23 mouse cellular contexts compared by ENCODE assay signal in the genomic region with DNA sequence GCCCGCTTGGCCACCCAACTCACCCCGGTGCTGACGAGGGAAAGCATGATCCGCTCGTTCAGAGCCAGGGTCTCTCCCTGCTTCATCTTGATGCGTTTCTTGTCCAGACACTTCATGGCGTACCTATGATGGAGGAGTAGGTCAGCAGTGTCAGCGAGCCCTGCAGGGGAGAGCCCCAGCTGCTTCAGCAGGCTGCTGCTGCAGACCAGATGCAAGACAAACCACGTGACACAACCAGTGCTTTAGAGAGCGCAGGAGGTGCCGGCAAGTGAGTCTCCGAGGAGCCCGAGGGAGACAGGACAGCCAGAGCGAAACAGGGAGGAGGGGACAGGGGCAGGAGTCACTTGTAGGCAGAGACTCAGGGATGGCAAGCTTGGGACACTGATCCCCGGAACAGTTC. TPM values are rescaled to one million over a fixed set of nuclear protein-coding genes. Genes with fewer than 3 reads are reported as not detected.
DNase-seq lines count a peak whose midpoint lies in the region; ATAC-seq and TF ChIP-seq lines count a peak whose summit lies in the region.
"Had no signal": no experiment of that assay in that cellular context is flagged by ENCODE, and none has a peak within 500 bp of the region (broad histone marks: within the 10 kb centered on the region; RNA-seq: fewer than 3 reads in every experiment).

No protein-coding gene starts in this region.

- H3K4me3 ChIP-seq in embryonic facial prominence, embryonic 14.5 days (ENCODE audit: low read depth, low read length) = no peak overlapping the region
- H3K4me3 ChIP-seq in embryonic facial prominence, embryonic 10.5 days = no peak overlapping the region
- no peak overlapping the region for H3K4me3 ChIP-seq in heart, embryonic 11.5 days (ENCODE audit: low read depth, low read length)
- H3K4me3 ChIP-seq in CH12.LX (replicated peaks in 1 of 3; ENCODE audit: low read depth in 2 of 3, low read length in 2 of 3, poor library complexity in 1 of 3) = no peak overlapping the region
- H3K4me3 ChIP-seq: embryonic facial prominence, embryonic 13.5 days; heart, embryonic 13.5 days had no signal

- no peaks in the 10 kb centered on the region for H3K4me1 ChIP-seq in embryonic facial prominence, embryonic 14.5 days (ENCODE audit: control insufficient read depth, insufficient read depth, low read length)
- H3K4me1 ChIP-seq in embryonic facial prominence, embryonic 10.5 days = peaks cover 7% of the 10 kb centered on the region
- H3K4me1 ChIP-seq in heart, embryonic 11.5 days (ENCODE audit: control insufficient read depth, insufficient read depth, low read length) = no peaks in the 10 kb centered on the region
- H3K4me1 ChIP-seq in CH12.LX (ENCODE audit: control insufficient read depth in 1 of 2, insufficient read depth in 2 of 2) = peaks cover 51 to 95% of the 10 kb centered on the region in 2 experiments

- H3K9me3 ChIP-seq in embryonic facial prominence, embryonic 14.5 days (ENCODE audit: control insufficient read depth, low read length) = no peaks in the 10 kb centered on the region
- no peaks in the 10 kb centered on the region for H3K9me3 ChIP-seq in embryonic facial prominence, embryonic 10.5 days
- H3K9me3 ChIP-seq in heart, embryonic 11.5 days (replicated peaks; ENCODE audit: control insufficient read depth, low read length) = no peaks in the 10 kb centered on the region
- peaks cover 18% of the 10 kb centered on the region for H3K9me3 ChIP-seq in CH12.LX (replicated peaks; ENCODE audit: low read length)
- H3K9me3 ChIP-seq: embryonic facial prominence, embryonic 13.5 days; heart, embryonic 13.5 days had no signal

- no peak for TF ChIP-seq CTCF in CH12.LX (conservative IDR thresholded peaks at IDR 0.05 in 1 of 2, IDR thresholded peaks at IDR 0.05 in 1 of 2; ENCODE audit: low read depth in 2 of 2, low read length in 2 of 2)

- no peak for TF ChIP-seq EP300 in CH12.LX (IDR thresholded peaks at IDR 0.05; ENCODE audit: low read length)

- H3K79me2 ChIP-seq in CH12.LX (replicated peaks; ENCODE audit: control insufficient read depth, extremely low read depth, insufficient read depth, poor library complexity, severe bottlenecking) = peaks cover 39% of the 10 kb centered on the region

- dilution Hi-C loops in CH12.LX (cut with MboI; ENCODE audit: extremely low pct_ligation_motif_present, extremely low pct_unique_long_range_greater_than_20kb, low sequenced_read_pairs) = no loop called here

- TF ChIP-seq RAD21 in CH12.LX (IDR thresholded peaks at IDR 0.05; ENCODE audit: low read depth, low read length) = no peak

- no peaks in the 10 kb centered on the region for H3K27me3 ChIP-seq in embryonic facial prominence, embryonic 14.5 days (replicated peaks; ENCODE audit: control insufficient read depth, insufficient read depth, low read length)
- H3K27me3 ChIP-seq in embryonic facial prominence, embryonic 10.5 days (replicated peaks; ENCODE audit: low read depth, poor library complexity, severe bottlenecking) = no peaks in the 10 kb centered on the region
- H3K27me3 ChIP-seq in heart, embryonic 11.5 days (ENCODE audit: control insufficient read depth, insufficient read depth, low read length) = no peaks in the 10 kb centered on the region
- no peaks in the 10 kb centered on the region for H3K27me3 ChIP-seq in CH12.LX (replicated peaks)
- H3K27me3 ChIP-seq: embryonic facial prominence, embryonic 13.5 days; heart, embryonic 13.5 days had no signal

- ATAC-seq in embryonic facial prominence, embryonic 14.5 days (ENCODE audit: low read depth) = no peak
- ATAC-seq in heart, embryonic 11.5 days (replicated peaks; ENCODE audit: insufficient number of reproducible peaks, low FRiP score, low TSS enrichment) = no peak
- ATAC-seq: forebrain, embryonic 14.5 days; intestine, postnatal 0 days had no signal

- H3K4me2 ChIP-seq in embryonic facial prominence, embryonic 14.5 days (ENCODE audit: low read depth, low read length) = no peak overlapping the region
- H3K4me2 ChIP-seq in heart, embryonic 11.5 days = no peak overlapping the region
- H3K4me2 ChIP-seq in CH12.LX (ENCODE audit: insufficient read depth, low read depth, poor library complexity, severe bottlenecking) = no peak overlapping the region
- H3K4me2 ChIP-seq: embryonic facial prominence, embryonic 13.5 days; heart, embryonic 13.5 days; hindbrain, embryonic 14.5 days had no signal

- H3K36me3 ChIP-seq in embryonic facial prominence, embryonic 14.5 days (ENCODE audit: control insufficient read depth, insufficient read depth, low read length) = peaks cover 79% of the 10 kb centered on the region
- H3K36me3 ChIP-seq in embryonic facial prominence, embryonic 10.5 days (replicated peaks) = peaks cover 100% of the 10 kb centered on the region
- peaks cover 56% of the 10 kb centered on the region for H3K36me3 ChIP-seq in heart, embryonic 11.5 days (ENCODE audit: control insufficient read depth, insufficient read depth, low read length)
- peaks cover 83 to 94% of the 10 kb centered on the region in 2 experiments for H3K36me3 ChIP-seq in CH12.LX (replicated peaks in 1 of 2; ENCODE audit: control insufficient read depth in 1 of 2, insufficient read depth in 1 of 2, low read length in 1 of 2)

- no peak overlapping the region for H3K27ac ChIP-seq in embryonic facial prominence, embryonic 14.5 days (replicated peaks; ENCODE audit: low read depth, low read length)
- H3K27ac ChIP-seq in embryonic facial prominence, embryonic 10.5 days (replicated peaks) = no peak overlapping the region
- H3K27ac ChIP-seq in heart, embryonic 11.5 days (ENCODE audit: low read depth, low read length) = no peak overlapping the region
- H3K27ac ChIP-seq in CH12.LX (ENCODE audit: insufficient read depth, low read depth) = peak overlapping the region; percentile 22; the same call in 1 of the 2 replicates
- H3K27ac ChIP-seq: embryonic facial prominence, embryonic 13.5 days; heart, embryonic 13.5 days; hindbrain, embryonic 14.5 days had no signal

- no peak for DNase-seq in embryonic facial prominence, embryonic 14.5 days (ENCODE audit: low spot score)
- no peak for DNase-seq in embryonic facial prominence, embryonic 10.5 days (ENCODE audit: low spot score)
- peak; percentile 82 for DNase-seq in heart, adult 11 months
- peak; percentile 7 for DNase-seq in right cerebral cortex, postnatal 14 days
- no peak for DNase-seq in right cerebral cortex, postnatal 36 days (ENCODE audit: low spot score in 2 of 2)
- peak; percentile 68 for DNase-seq in CH12.LX (ENCODE audit: extremely low read depth)
- DNase-seq: adrenal gland, adult 8-10 months; adrenal gland, postnatal 36 days; B cell, adult 2 months; cerebellum, adult 11 months; cerebellum, adult 2 months; cerebellum, adult 9-11 months; cerebellum, postnatal 25 days; heart, adult 18-20 months; heart, postnatal 14 days; heart, postnatal 4 days; kidney, adult 2 months had no signal

- no peak for TF ChIP-seq POLR2A in CH12.LX (IDR thresholded peaks at IDR 0.05; ENCODE audit: low read depth, low read length)

- in situ Hi-C loops in CH12.LX (cut with MboI; ENCODE audit: low pct_ligation_motif_present, low pct_unique_long_range_greater_than_20kb, low sequenced_read_pairs) = no loop called here

- 80% methylated on average over 13 of the region's 15 CpGs for WGBS in embryonic facial prominence, embryonic 14.5 days
- WGBS in embryonic facial prominence, embryonic 10.5 days = 76% methylated on average over 15 of the region's 15 CpGs
- WGBS in heart, embryonic 11.5 days (ENCODE audit: insufficient replicate concordance) = 78% methylated on average over 15 of the region's 15 CpGs

- H3K9ac ChIP-seq in embryonic facial prominence, embryonic 14.5 days (ENCODE audit: low read depth, low read length) = peak overlapping the region; percentile 16; the same call in 1 of the 2 replicates
- no peak overlapping the region for H3K9ac ChIP-seq in heart, embryonic 11.5 days (ENCODE audit: low read depth, low read length)
- no peak overlapping the region for H3K9ac ChIP-seq in CH12.LX (ENCODE audit: insufficient read depth, low read depth)
- H3K9ac ChIP-seq: embryonic facial prominence, embryonic 13.5 days; heart, embryonic 13.5 days; hindbrain, embryonic 14.5 days had no signal

TF ChIP-seq in CH12.LX, 34 proteins besides CTCF, POLR2A, EP300 and RAD21 (continues in another document):
- TF ChIP-seq MYC (IDR thresholded peaks at IDR 0.05; ENCODE audit: low read depth, low read length) = no peak
- no peak for TF ChIP-seq SMC3 (IDR thresholded peaks at IDR 0.05; ENCODE audit: low read depth, low read length)

RNA-seq across cellular contexts. Expression of a gene that starts 7.8 kb away (rescaled TPM):
- polyA plus RNA-seq in embryonic facial prominence, embryonic 14.5 days (2014; fragmentation: Nextera tagmentation; extraction: Ambion mirVana) = 7.6 and 9.0 TPM in 2 replicates
- 6.3 and 7.6 TPM in 2 replicates for polyA plus RNA-seq in embryonic facial prominence, embryonic 10.5 days (2016; fragmentation: Nextera tagmentation; extraction: Ambion mirVana)
- 2.1 and 2.2 TPM in 2 replicates for polyA plus RNA-seq in heart, embryonic 11.5 days (2014; fragmentation: Nextera tagmentation; extraction: Ambion mirVana)
- total RNA-seq in CH12.LX (2012; rRNA removed) (53.6 and 55.1 TPM in 2 replicates), CH12.LX (2014; rRNA removed) (3.8 and 5.6 TPM in 2 replicates)
- 13.2 and 17.3 TPM in 2 replicates for polyA plus RNA-seq in CH12.LX (2012; ENCODE audit: insufficient read length, low read depth)

RNA-seq across cellular contexts. Expression of a gene that starts 15.3 kb away (rescaled TPM):
- polyA plus RNA-seq in embryonic facial prominence, embryonic 14.5 days (2014; fragmentation: Nextera tagmentation; extraction: Ambion mirVana) = 17.0 and 18.9 TPM in 2 replicates
- 12.5 and 14.8 TPM in 2 replicates for polyA plus RNA-seq in embryonic facial prominence, embryonic 10.5 days (2016; fragmentation: Nextera tagmentation; extraction: Ambion mirVana)
- polyA plus RNA-seq in heart, embryonic 11.5 days (2014; fragmentation: Nextera tagmentation; extraction: Ambion mirVana) = 12.0 and 14.2 TPM in 2 replicates
- total RNA-seq in CH12.LX (2012; rRNA removed) = 196 and 203 TPM in 2 replicates
- total RNA-seq in CH12.LX (2014; rRNA removed) = 118 and 119 TPM in 2 replicates
- polyA plus RNA-seq in CH12.LX (2012; ENCODE audit: insufficient read length, low read depth) = 191 and 193 TPM in 2 replicates

RNA-seq across cellular contexts. Expression of a gene that starts 21.8 kb away (rescaled TPM):
- polyA plus RNA-seq in embryonic facial prominence, embryonic 14.5 days (2014; fragmentation: Nextera tagmentation; extraction: Ambion mirVana) = 16.3 and 16.6 TPM in 2 replicates
- 4.2 and 4.5 TPM in 2 replicates for polyA plus RNA-seq in embryonic facial prominence, embryonic 10.5 days (2016; fragmentation: Nextera tagmentation; extraction: Ambion mirVana)
- polyA plus RNA-seq in heart, embryonic 11.5 days (2014; fragmentation: Nextera tagmentation; extraction: Ambion mirVana) = 3.1 and 3.6 TPM in 2 replicates
- total RNA-seq in CH12.LX (2012; rRNA removed) (30.0 and 33.4 TPM in 2 replicates), CH12.LX (2014; rRNA removed) (5.6 and 6.9 TPM in 2 replicates)
- polyA plus RNA-seq in CH12.LX (2012; ENCODE audit: insufficient read length, low read depth) = 12.3 and 13.2 TPM in 2 replicates

RNA-seq across cellular contexts. Expression of a gene that starts 59.0 kb away (rescaled TPM):
- 28.1 and 31.3 TPM in 2 replicates for polyA plus RNA-seq in embryonic facial prominence, embryonic 14.5 days (2014; fragmentation: Nextera tagmentation; extraction: Ambion mirVana)
- 13.7 and 15.1 TPM in 2 replicates for polyA plus RNA-seq in embryonic facial prominence, embryonic 10.5 days (2016; fragmentation: Nextera tagmentation; extraction: Ambion mirVana)
- 17.4 and 19.5 TPM in 2 replicates for polyA plus RNA-seq in heart, embryonic 11.5 days (2014; fragmentation: Nextera tagmentation; extraction: Ambion mirVana)
- total RNA-seq in CH12.LX (2012; rRNA removed) = 35.0 and 53.4 TPM in 2 replicates
- 61.5 and 76.4 TPM in 2 replicates for total RNA-seq in CH12.LX (2014; rRNA removed)
- polyA plus RNA-seq in CH12.LX (2012; ENCODE audit: insufficient read length, low read depth) = 35.1 and 36.8 TPM in 2 replicates

Comparison
In these comparisons a context has a peak if more than half of its experiments do, and no peak if none do; other contexts are left out.
1. DNase-seq: peak in heart, adult 11 months (single experiment), right cerebral cortex, postnatal 14 days (single experiment) and CH12.LX (single experiment); none in embryonic facial prominence, embryonic 14.5 days (single experiment), embryonic facial prominence, embryonic 10.5 days (single experiment) and right cerebral cortex, postnatal 36 days (0 of 2).